23 mouse cellular contexts compared by ENCODE assay signal in the genomic region with DNA sequence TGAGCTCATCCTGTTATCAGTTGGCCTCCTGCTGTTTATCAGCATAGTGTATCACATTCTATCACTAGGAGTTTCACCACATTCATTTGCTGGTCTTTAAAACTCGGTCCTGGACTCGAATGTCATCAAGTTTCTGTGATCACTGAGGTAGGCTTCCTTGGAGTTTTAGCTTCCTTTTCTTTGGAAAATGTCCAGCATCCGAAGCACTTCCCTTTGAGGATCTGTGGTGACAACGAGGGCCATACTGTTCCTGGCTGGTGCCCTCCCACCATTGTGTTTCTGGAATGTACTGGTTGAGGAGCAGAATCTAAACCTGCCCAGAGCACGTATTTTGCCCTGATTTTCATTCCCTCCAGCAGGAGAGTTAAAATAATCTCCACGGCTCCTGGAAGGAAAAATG.
"Had no signal": no experiment of that assay in that cellular context is flagged by ENCODE, and none has a peak within 500 bp of the region (broad histone marks: within the 10 kb centered on the region; RNA-seq: fewer than 3 reads in every experiment).

No protein-coding gene starts in this region.

- H3K27ac ChIP-seq: kidney, postnatal 0 days; layer of hippocampus, adult 2 months; limb, embryonic 10.5 days; limb, embryonic 13.5 days; liver, embryonic 12.5 days; liver, embryonic 15.5 days; lung, embryonic 15.5 days; midbrain, embryonic 10.5 days; midbrain, embryonic 13.5 days; neural tube, embryonic 13.5 days; stomach, embryonic 15.5 days had no signal

- H3K4me2 ChIP-seq: limb, embryonic 13.5 days; liver, embryonic 12.5 days; liver, embryonic 15.5 days; lung, embryonic 15.5 days; midbrain, embryonic 13.5 days; neural tube, embryonic 13.5 days; stomach, embryonic 15.5 days had no signal

- ATAC-seq: liver, embryonic 12.5 days; midbrain, embryonic 13.5 days; midbrain, embryonic 16.5 days had no signal

- H3K9ac ChIP-seq: limb, embryonic 13.5 days; liver, embryonic 12.5 days; liver, embryonic 15.5 days; lung, embryonic 15.5 days; midbrain, embryonic 13.5 days; neural tube, embryonic 13.5 days; stomach, embryonic 15.5 days had no signal

- H3K36me3 ChIP-seq: limb, embryonic 10.5 days; limb, embryonic 13.5 days; liver, embryonic 12.5 days; liver, embryonic 15.5 days; lung, embryonic 15.5 days; midbrain, embryonic 10.5 days; midbrain, embryonic 13.5 days; neural tube, embryonic 13.5 days; stomach, embryonic 15.5 days had no signal

- H3K9me3 ChIP-seq: limb, embryonic 10.5 days; limb, embryonic 13.5 days; liver, embryonic 12.5 days; liver, embryonic 15.5 days; lung, embryonic 15.5 days; megakaryocyte, embryonic 14.5 days; midbrain, embryonic 10.5 days; midbrain, embryonic 13.5 days; neural tube, embryonic 13.5 days; stomach, embryonic 15.5 days had no signal

- H3K4me3 ChIP-seq: layer of hippocampus, adult 2 months; limb, embryonic 10.5 days; limb, embryonic 13.5 days; liver, embryonic 12.5 days; liver, embryonic 15.5 days; lung, embryonic 15.5 days; megakaryocyte, embryonic 14.5 days; midbrain, embryonic 10.5 days; midbrain, embryonic 13.5 days; myocyte; neural tube, embryonic 13.5 days; stomach, embryonic 15.5 days had no signal

- H3K4me1 ChIP-seq: liver, embryonic 15.5 days; megakaryocyte, embryonic 14.5 days; midbrain, embryonic 13.5 days; neural tube, embryonic 13.5 days; stomach, embryonic 15.5 days had no signal

- H3K27me3 ChIP-seq: limb, embryonic 13.5 days; liver, embryonic 12.5 days; liver, embryonic 15.5 days; lung, embryonic 15.5 days; megakaryocyte, embryonic 14.5 days; midbrain, embryonic 13.5 days; neural tube, embryonic 13.5 days; stomach, embryonic 15.5 days had no signal

- DNase-seq: layer of hippocampus, adult 9-11 months; liver; lung, adult 18-20 months; lung, postnatal 10 days; lung, postnatal 36 days; retina, postnatal 1 day; right cerebral cortex, postnatal 25 days; spleen, adult 18-20 months; thymus, postnatal 25 days had no signal
